Mouse (Mus musculus) ES-Bruce4 (cell line): ENCODE data around the gene Ndufaf2. TPM values are rescaled to one million over a fixed set of nuclear protein-coding genes. Genes with fewer than 3 reads are reported as not detected.

Experiments used
- H3K27ac ChIP-seq: 2 replicates; pipeline ENCODE4 v1.5.1; 2012; ENCODE audit warnings: low read length, inconsistent platforms; ENCODE audit not compliant: insufficient read depth
- H3K27me3 ChIP-seq: 2 replicates; pipeline ENCODE4 v1.6.1; 2012; ENCODE audit warnings: mild to moderate bottlenecking, low read length, inconsistent platforms; ENCODE audit not compliant: control insufficient read depth, poor library complexity, insufficient read depth, severe bottlenecking
- H3K36me3 ChIP-seq: 2 replicates; pipeline ENCODE4 v1.6.1; 2012; ENCODE audit warnings: inconsistent platforms, mild to moderate bottlenecking, low read length, moderate library complexity; ENCODE audit not compliant: control insufficient read depth, poor library complexity, insufficient read depth, severe bottlenecking
- H3K4me1 ChIP-seq: one replicate; pipeline ENCODE4 v1.8.1; 2011; ENCODE audit warnings: low read length; ENCODE audit not compliant: control insufficient read depth, insufficient read depth
- H3K4me3 ChIP-seq: 2 replicates; pipeline ENCODE4 v1.5.1; 2011; ENCODE audit warnings: low read depth, mild to moderate bottlenecking, low read length
- H3K9ac ChIP-seq: 2 replicates; pipeline ENCODE4 v1.6.1; 2012; ENCODE audit warnings: low read depth, mild to moderate bottlenecking, inconsistent platforms; ENCODE audit not compliant: poor library complexity, severe bottlenecking
- H3K9me3 ChIP-seq: replicated peaks from 2 replicates; pipeline ENCODE4 v1.6.1; 2012; ENCODE audit warnings: mild to moderate bottlenecking, low read length, inconsistent platforms; ENCODE audit not compliant: control insufficient read depth, poor library complexity, insufficient read depth, severe bottlenecking
- CTCF ChIP-seq: IDR thresholded peaks from one replicate; pipeline ENCODE4 v1.8.1; 2011; ENCODE audit warnings: low read depth, low read length
- EP300 ChIP-seq: IDR thresholded peaks from 2 replicates; pipeline ENCODE4 v1.6.1; 2011; ENCODE audit warnings: low read depth, low read length; ENCODE audit not compliant: insufficient read depth
- POLR2A ChIP-seq: IDR thresholded peaks from one replicate; pipeline ENCODE4 v1.8.1; 2011; ENCODE audit warnings: low read length; ENCODE audit not compliant: insufficient read depth
- polyA plus RNA-seq: library from polyadenylated mRNA; stranded (reverse); fragments of >200 nt; gene quantifications from 2 replicates; pipeline ENCODE4 v1.2.4, GENCODE M21; 2011; ENCODE audit warnings: low read depth; ENCODE audit not compliant: missing spikeins, insufficient read depth, insufficient read length

Ndufaf2 gene
- polyA plus RNA-seq, 1 experiment: 103 TPM

- no peak overlapping the region for H3K9ac ChIP-seq
- no peak for TF ChIP-seq POLR2A
- TF ChIP-seq CTCF: no peak
- no peak for TF ChIP-seq EP300
- H3K4me3 ChIP-seq: no peak overlapping the region
- H3K27me3 ChIP-seq: no peaks in the 10 kb centered on the region
- H3K27ac ChIP-seq: no peak overlapping the region
- H3K9me3 ChIP-seq: no peaks in the 10 kb centered on the region
- H3K4me1 ChIP-seq: no peaks in the 10 kb centered on the region
- no peaks in the 10 kb centered on the region for H3K36me3 ChIP-seq
Measured at GRCm38 (mm10) chr13:108124096-108124495, 34.3 kb downstream of the Ndufaf2 start.

- Histone ChIP-seq H3K27ac (no peak overlapping the region), H3K36me3 (no peaks in the 10 kb centered on the region), H3K9ac (no peak overlapping the region), H3K4me3 (no peak overlapping the region), H3K4me1 (no peaks in the 10 kb centered on the region), H3K9me3 (no peaks in the 10 kb centered on the region), H3K27me3 (no peaks in the 10 kb centered on the region)
- no peak for TF ChIP-seq POLR2A
- no peak for TF ChIP-seq EP300
- no peak for TF ChIP-seq CTCF
Measured at GRCm38 (mm10) chr13:108123109-108123723, 35.2 kb downstream of the Ndufaf2 start.

DNA sequence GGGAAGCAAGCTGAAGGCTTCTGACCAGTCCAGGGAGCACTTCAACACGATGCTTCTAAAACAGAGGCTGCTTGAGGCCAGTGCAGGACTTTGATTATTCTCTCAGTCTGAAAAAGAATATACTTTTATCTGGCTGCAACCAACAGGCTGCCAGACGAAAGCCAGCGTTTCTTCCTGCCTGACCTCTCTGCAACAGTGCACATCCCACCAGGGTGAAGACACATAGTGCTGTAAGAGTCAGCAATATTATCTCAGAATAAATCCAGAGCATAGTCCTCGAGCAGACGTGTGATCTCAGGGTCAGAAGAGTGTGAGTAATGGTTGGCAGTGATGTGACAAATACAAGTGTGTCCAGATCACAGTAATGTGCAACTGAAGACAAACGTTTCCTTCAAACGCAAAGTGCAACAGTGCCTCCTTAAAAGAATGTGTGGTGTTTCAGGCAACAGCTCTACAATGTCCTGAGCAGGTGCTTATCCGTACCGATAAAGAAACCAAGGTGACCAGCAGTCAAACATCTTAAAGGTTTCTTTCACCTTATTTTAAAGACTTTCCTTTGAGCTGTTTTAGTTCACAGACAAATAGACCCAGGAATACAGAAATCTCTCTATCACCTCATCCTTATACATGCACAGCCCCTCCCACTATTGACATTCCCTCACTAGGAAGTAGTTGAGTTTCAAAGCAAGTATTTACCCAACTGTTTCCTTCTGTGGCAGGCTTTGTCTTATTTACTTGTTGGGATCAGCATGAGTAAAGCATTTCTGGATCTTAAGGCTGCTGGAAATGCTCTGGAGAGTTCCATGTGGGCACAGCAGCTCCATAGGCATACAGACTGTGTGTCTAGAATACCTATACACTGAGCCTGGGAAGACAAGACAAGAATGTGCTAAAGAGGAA is 38.8 kb downstream of the Ndufaf2 start:
- Histone ChIP-seq H3K4me3 (no peak overlapping the region), H3K27ac (no peak overlapping the region), H3K4me1 (no peaks in the 10 kb centered on the region), H3K9me3 (no peaks in the 10 kb centered on the region), H3K9ac (no peak overlapping the region), H3K36me3 (no peaks in the 10 kb centered on the region), H3K27me3 (no peaks in the 10 kb centered on the region)
- no peak for TF ChIP-seq CTCF
- TF ChIP-seq EP300: no peak
- TF ChIP-seq POLR2A: no peak

GRCm38 (mm10) chr13:108118188-108118587 is 40.2 kb downstream of the Ndufaf2 start:
- H3K27ac ChIP-seq: no peak overlapping the region
- no peaks in the 10 kb centered on the region for H3K27me3 ChIP-seq
- H3K9me3 ChIP-seq: no peaks in the 10 kb centered on the region
- no peaks in the 10 kb centered on the region for H3K4me1 ChIP-seq
- no peak overlapping the region for H3K4me3 ChIP-seq
- no peaks in the 10 kb centered on the region for H3K36me3 ChIP-seq
- no peak for TF ChIP-seq POLR2A
- TF ChIP-seq CTCF: no peak
- TF ChIP-seq EP300: no peak
- no peak overlapping the region for H3K9ac ChIP-seq

DNA sequence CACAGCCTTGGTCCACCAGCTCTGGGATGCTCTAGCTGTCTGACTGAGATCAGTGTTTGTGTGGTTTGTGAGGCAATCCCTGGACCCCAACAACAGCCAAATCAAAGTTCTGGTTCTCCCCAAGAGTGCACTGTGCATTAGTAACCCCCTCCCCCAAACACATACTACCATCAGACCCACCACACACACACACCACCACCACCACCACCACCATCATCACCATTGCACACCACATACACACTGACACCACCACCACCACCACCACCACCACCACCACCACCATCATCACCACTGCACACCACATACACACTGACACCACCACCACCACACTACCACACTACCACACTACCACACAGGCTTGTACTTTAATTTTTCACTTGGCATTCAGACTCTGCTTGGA is 40.8 kb downstream of the Ndufaf2 start:
- TF ChIP-seq POLR2A (no peak), EP300 (no peak), CTCF (no peak)
- Histone ChIP-seq H3K36me3 (no peaks in the 10 kb centered on the region), H3K4me3 (no peak overlapping the region), H3K9me3 (no peaks in the 10 kb centered on the region), H3K27me3 (no peaks in the 10 kb centered on the region), H3K27ac (no peak overlapping the region), H3K4me1 (no peaks in the 10 kb centered on the region), H3K9ac (no peak overlapping the region)

- H3K9me3 ChIP-seq: no peaks in the 10 kb centered on the region
- H3K27me3 ChIP-seq: no peaks in the 10 kb centered on the region
- TF ChIP-seq CTCF (no peak), POLR2A (no peak), EP300 (no peak)
- no peaks in the 10 kb centered on the region for H3K36me3 ChIP-seq
- H3K9ac ChIP-seq: no peak overlapping the region
- H3K4me1 ChIP-seq: no peaks in the 10 kb centered on the region
- H3K27ac ChIP-seq: no peak overlapping the region
- no peak overlapping the region for H3K4me3 ChIP-seq
Measured at GRCm38 (mm10) chr13:108114257-108114656, 44.2 kb downstream of the Ndufaf2 start.
